Mouse (Mus musculus): ENCODE measurements around the gene Camk1.

Gene Camk1

DNA sequence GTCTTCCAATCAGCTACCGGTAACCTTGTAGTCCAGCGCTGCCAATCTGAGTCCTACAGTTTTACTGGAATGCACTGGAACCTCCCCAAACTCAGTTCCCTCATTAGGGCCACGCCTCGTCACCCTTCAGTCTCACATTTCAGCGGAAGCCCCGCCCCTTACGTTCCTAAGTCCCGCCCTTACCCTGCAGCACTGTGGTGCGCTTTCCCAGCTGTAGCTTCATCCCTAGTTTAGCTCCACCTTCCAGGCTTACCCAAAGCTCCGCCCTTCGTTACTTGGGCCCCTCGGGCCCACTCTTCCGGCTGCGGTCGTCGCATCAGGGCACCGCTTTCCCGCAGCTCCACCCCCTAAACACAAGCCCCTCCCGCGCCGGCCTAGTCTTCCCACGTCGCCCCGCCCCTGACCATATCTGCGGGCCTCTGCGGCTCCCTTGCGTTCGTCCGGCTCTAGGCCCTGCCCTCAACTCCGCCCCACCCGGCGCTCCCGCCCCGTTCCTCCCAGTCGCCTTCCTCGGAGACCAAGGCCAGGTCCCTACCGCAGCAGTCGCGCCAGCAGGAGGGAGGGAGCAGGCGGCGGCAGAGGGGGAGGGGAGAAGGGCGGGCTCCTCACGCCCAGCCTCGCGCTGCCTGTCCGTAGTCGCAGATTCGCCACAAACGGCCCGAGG, 37.3 kb downstream of the Camk1 start:
- DNase-seq (ENCODE audit: low spot score) = peak; percentile 100

- peak; percentile 32 for DNase-seq (ENCODE audit: low spot score)
These were observed 41.5 kb downstream of the Camk1 start for GRCm38 (mm10) chr6:113302258-113302657.

DNA sequence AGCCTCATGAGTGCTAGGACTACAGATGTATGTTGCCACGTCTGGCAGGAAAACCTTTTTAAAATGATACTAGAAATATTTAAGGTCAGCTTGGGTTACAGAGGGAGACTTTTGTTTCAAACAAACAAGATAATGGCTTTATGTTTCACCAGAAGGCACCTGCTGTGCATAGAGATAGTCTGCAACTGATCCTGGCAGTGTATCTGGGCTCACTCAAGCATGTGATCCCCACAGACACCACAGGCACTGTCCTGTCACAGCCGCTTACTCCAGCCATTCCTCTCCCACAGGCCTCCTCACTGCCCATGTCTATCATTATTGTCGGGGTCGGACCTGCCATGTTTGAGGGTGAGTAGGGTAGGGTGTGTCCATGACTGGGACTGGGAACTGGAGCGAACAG, 42.4 kb downstream of the Camk1 start:
- DNase-seq (ENCODE audit: low spot score) = no peak

- no peak for DNase-seq (ENCODE audit: low spot score)
These were observed 47.1 kb downstream of the Camk1 start for GRCm38 (mm10) chr6:113296639-113297038.

GRCm38 (mm10) chr6:113296046-113296445, 47.7 kb downstream of the Camk1 start:
- no peak for DNase-seq (ENCODE audit: low spot score)

DNA sequence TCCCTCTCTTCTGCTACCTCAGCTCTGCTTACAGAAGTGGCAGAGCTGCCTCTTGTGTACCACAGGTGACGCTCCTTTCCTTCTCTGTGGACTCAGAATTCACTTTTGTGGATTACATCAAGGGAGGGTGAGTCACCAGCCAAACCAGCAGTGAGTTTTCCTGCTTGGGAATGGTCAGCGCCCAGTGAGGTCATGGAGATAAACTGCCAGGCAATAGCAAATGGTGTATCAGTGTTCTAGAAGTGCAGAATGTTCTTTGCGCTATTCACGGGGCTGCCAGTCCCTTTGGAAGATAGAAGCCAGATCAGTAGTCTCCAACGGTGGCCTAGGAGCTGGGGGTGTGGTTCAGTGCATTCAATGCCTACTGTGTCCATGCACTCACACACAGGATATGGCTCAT, 50.8 kb downstream of the Camk1 start:
- no peak for DNase-seq (ENCODE audit: low spot score)

DNA sequence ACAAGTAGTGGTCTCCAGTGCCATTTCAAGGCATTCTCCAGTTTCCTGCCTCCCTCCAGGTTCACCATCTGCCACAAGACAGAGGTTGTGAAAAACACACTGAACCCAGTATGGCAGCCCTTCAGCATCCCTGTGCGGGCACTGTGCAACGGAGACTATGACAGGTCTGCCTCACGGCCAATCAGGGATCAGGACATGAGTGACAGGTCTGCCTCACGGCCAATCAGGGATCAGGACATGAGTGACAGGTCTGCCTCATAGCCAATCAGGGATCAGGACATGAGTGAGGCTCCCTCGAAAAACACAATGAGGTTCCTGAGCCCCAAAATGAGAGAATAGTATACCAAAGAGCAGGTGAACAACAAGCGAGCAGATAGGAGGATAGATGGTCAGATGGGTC, 53.4 kb downstream of the Camk1 start:
- DNase-seq (ENCODE audit: low spot score) = no peak

DNA sequence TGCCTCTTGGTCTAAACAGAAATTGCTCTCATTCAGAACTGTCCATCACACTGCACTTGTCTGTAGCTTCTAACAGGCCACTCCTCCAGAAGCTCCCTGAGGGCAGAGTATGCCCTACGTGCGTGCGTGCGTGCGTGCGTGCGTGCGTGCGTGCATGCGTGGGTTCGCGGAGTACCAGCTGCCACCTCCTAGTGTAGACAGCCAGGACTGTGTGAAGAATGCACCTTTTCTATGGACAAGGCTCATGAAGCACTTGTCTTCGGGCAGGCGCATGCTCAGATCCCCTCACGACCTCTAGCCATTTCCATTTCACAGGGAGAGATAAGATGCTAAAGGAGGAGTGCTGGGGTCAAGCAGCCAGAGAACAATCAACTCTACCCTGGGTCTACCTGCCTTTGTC, 54.4 kb downstream of the Camk1 start:
- DNase-seq (ENCODE audit: low spot score) = no peak

- DNase-seq (ENCODE audit: low spot score) = no peak
These were observed 56.5 kb downstream of the Camk1 start for GRCm38 (mm10) chr6:113287236-113287635.

DNA sequence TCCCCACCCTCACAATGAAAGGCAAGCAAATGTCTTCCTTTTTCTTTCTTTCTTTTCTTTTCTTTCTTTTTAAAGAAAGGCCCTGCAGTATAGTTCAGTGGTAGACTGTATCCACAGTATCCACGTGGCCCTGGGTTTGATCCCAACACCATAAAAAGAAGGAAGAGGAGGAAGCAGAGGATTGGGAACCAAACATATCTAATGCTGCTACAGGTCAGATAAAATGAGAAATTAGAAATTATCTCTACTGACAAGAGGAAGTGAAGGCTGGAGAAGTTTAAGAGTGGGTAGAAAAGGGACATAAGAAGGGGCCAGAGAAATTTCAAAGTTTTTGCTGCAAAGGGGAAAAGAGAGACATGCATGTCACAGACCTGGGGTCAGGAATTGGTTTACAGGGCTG, 57.5 kb downstream of the Camk1 start:
- no peak for DNase-seq (ENCODE audit: low spot score)

- DNase-seq (ENCODE audit: low spot score) = no peak
These were observed 58.9 kb downstream of the Camk1 start for GRCm38 (mm10) chr6:113284931-113285330.

Data from T-cell, adult 2 months (primary cell).